Mouse (Mus musculus) cerebellum, adult 9-10 months (tissue): ENCODE measurements at regions not wholly inside any gene's neighbourhood (a gene's known extent, or its start where the extent isn't known, plus 50 kb on each side); places are given as distances from the start of the nearest gene placed in this dataset.

Source experiments
- DNase-seq: peaks from one replicate; pipeline ENCODE4 v3.0.0; 2022

GRCm38 (mm10) chrX:11861119-11861708 is 298.9 kb downstream of the Bcor start:
- peak; percentile 36 for DNase-seq

- DNase-seq = no peak
Measured at GRCm38 (mm10) chrX:11861892-11862291, 298.3 kb downstream of the Bcor start.

GRCm38 (mm10) chrX:11863106-11863505 is 297.0 kb downstream of the Bcor start:
- DNase-seq = no peak

- no peak for DNase-seq
Measured at GRCm38 (mm10) chrX:11873913-11874312, 286.2 kb downstream of the Bcor start.

- no peak for DNase-seq
Measured at GRCm38 (mm10) chrX:11876636-11877035, 283.5 kb downstream of the Bcor start.

GRCm38 (mm10) chrX:11878028-11878427 is 282.1 kb downstream of the Bcor start:
- DNase-seq = no peak

GRCm38 (mm10) chrX:11880972-11881371 is 279.2 kb downstream of the Bcor start:
- DNase-seq = no peak

GRCm38 (mm10) chrX:11883738-11884716 is 276.1 kb downstream of the Bcor start:
- DNase-seq = no peak

GRCm38 (mm10) chrX:11892396-11892795 is 267.8 kb downstream of the Bcor start:
- no peak for DNase-seq

GRCm38 (mm10) chrX:11893606-11894279 is 266.4 kb downstream of the Bcor start:
- no peak for DNase-seq

GRCm38 (mm10) chrX:11894280-11894662 is 265.9 kb downstream of the Bcor start:
- DNase-seq = no peak

- DNase-seq = no peak
Measured at GRCm38 (mm10) chrX:11895396-11895795, 264.8 kb downstream of the Bcor start.

- DNase-seq = no peak
Measured at GRCm38 (mm10) chrX:11898280-11898679, 261.9 kb downstream of the Bcor start.

GRCm38 (mm10) chrX:11899051-11899450 is 261.1 kb downstream of the Bcor start:
- no peak for DNase-seq

- no peak for DNase-seq
Measured at GRCm38 (mm10) chrX:11899914-11900313, 260.2 kb downstream of the Bcor start.

- DNase-seq = no peak
Measured at GRCm38 (mm10) chrX:11901791-11902190, 258.4 kb downstream of the Bcor start.

- no peak for DNase-seq
Measured at GRCm38 (mm10) chrX:11903116-11903700, 256.9 kb downstream of the Bcor start.

GRCm38 (mm10) chrX:11905231-11905630 is 254.9 kb downstream of the Bcor start:
- DNase-seq = no peak

GRCm38 (mm10) chrX:11907167-11907566 is 253.0 kb downstream of the Bcor start:
- DNase-seq = no peak

GRCm38 (mm10) chrX:11915984-11916383 is 244.2 kb downstream of the Bcor start:
- no peak for DNase-seq

- DNase-seq = no peak
Measured at GRCm38 (mm10) chrX:11920231-11920630, 239.9 kb downstream of the Bcor start.

- no peak for DNase-seq
Measured at GRCm38 (mm10) chrX:11924639-11925302, 235.4 kb downstream of the Bcor start.
